Comparison of ENCODE assay signal across 9 mouse cellular contexts in genomic region chr5:103654225-103654624, GRCm38 (mm10). TPM values are rescaled to one million over a fixed set of nuclear protein-coding genes. Genes with fewer than 3 reads are reported as not detected.
DNase-seq lines count a peak whose midpoint lies in the region; ATAC-seq and TF ChIP-seq lines count a peak whose summit lies in the region.
"Had no signal": no experiment of that assay in that cellular context is flagged by ENCODE, and none has a peak within 500 bp of the region (broad histone marks: within the 10 kb centered on the region; RNA-seq: fewer than 3 reads in every experiment).

No protein-coding gene starts in this region.

- H3K9ac ChIP-seq in forebrain, postnatal 0 days: no peak overlapping the region
- no peak overlapping the region for H3K9ac ChIP-seq in forebrain, embryonic 12.5 days
- no peak overlapping the region for H3K9ac ChIP-seq in midbrain, postnatal 0 days (replicated peaks; ENCODE audit: low read length, poor library complexity, severe bottlenecking)
- H3K9ac ChIP-seq in midbrain, embryonic 15.5 days: no peak overlapping the region

- H3K36me3 ChIP-seq in forebrain, postnatal 0 days (ENCODE audit: insufficient read depth): no peaks in the 10 kb centered on the region
- no peaks in the 10 kb centered on the region for H3K36me3 ChIP-seq in forebrain, embryonic 12.5 days (replicated peaks)
- no peaks in the 10 kb centered on the region for H3K36me3 ChIP-seq in midbrain, postnatal 0 days (ENCODE audit: insufficient read depth, low read length)
- H3K36me3 ChIP-seq in midbrain, embryonic 15.5 days (replicated peaks): no peaks in the 10 kb centered on the region

- no peak overlapping the region for H3K27ac ChIP-seq in forebrain, postnatal 0 days (ENCODE audit: low read depth, low read length)
- no peak overlapping the region for H3K27ac ChIP-seq in forebrain, embryonic 12.5 days
- H3K27ac ChIP-seq in midbrain, postnatal 0 days (ENCODE audit: low read depth, low read length): no peak overlapping the region
- H3K27ac ChIP-seq in midbrain, embryonic 15.5 days: no peak overlapping the region
- H3K27ac ChIP-seq in bone marrow, adult 2 months (ENCODE audit: control insufficient read depth, insufficient read depth, low read depth, low read length, poor library complexity): no peak overlapping the region

- H3K9me3 ChIP-seq in forebrain, postnatal 0 days (ENCODE audit: low read length): no peaks in the 10 kb centered on the region
- no peaks in the 10 kb centered on the region for H3K9me3 ChIP-seq in forebrain, embryonic 12.5 days
- H3K9me3 ChIP-seq in midbrain, postnatal 0 days (ENCODE audit: low read length): no peaks in the 10 kb centered on the region
- no peaks in the 10 kb centered on the region for H3K9me3 ChIP-seq in midbrain, embryonic 15.5 days

- no peaks in the 10 kb centered on the region for H3K4me1 ChIP-seq in forebrain, postnatal 0 days (ENCODE audit: insufficient read depth)
- peaks cover 6% of the 10 kb centered on the region; the same call in 1 of the 2 replicates for H3K4me1 ChIP-seq in forebrain, embryonic 12.5 days
- 0 out of 2 replicates have a peak, but pooled peaks cover 2% of the 10 kb centered on the region for H3K4me1 ChIP-seq in midbrain, postnatal 0 days (ENCODE audit: insufficient read depth, low read length)
- peaks cover 11% of the 10 kb centered on the region; the same call in 1 of the 2 replicates for H3K4me1 ChIP-seq in midbrain, embryonic 15.5 days
- H3K4me1 ChIP-seq in bone marrow, adult 2 months (ENCODE audit: control insufficient read depth, insufficient read depth, low read length): no peaks in the 10 kb centered on the region

- H3K4me3 ChIP-seq in forebrain, postnatal 0 days (ENCODE audit: low read depth, low read length): no peak overlapping the region
- H3K4me3 ChIP-seq in forebrain, embryonic 12.5 days (replicated peaks): no peak overlapping the region
- H3K4me3 ChIP-seq in midbrain, postnatal 0 days (ENCODE audit: low read depth, low read length): no peak overlapping the region
- H3K4me3 ChIP-seq in midbrain, embryonic 15.5 days: no peak overlapping the region
- H3K4me3 ChIP-seq in bone marrow, adult 2 months (replicated peaks; ENCODE audit: control insufficient read depth, low read depth, low read length): no peak overlapping the region

- ATAC-seq in forebrain, postnatal 0 days: no peak
- ATAC-seq in forebrain, embryonic 12.5 days (ENCODE audit: low FRiP score): no peak
- ATAC-seq in midbrain, postnatal 0 days (ENCODE audit: low FRiP score): no peak
- ATAC-seq in midbrain, embryonic 15.5 days (replicated peaks): no peak
- no peak for ATAC-seq in erythroid progenitor cell, adult 5-6 weeks (replicated peaks; ENCODE audit: low FRiP score, poor library complexity, severe bottlenecking)

- TF ChIP-seq CTCF in forebrain, postnatal 0 days (IDR thresholded peaks at IDR 0.05; ENCODE audit: low read depth): peak; percentile 84
- peak; percentile 84 for TF ChIP-seq CTCF in midbrain, postnatal 0 days (IDR thresholded peaks at IDR 0.05)
- TF ChIP-seq CTCF in bone marrow, adult 2 months (IDR thresholded peaks at IDR 0.05; ENCODE audit: control insufficient read depth, insufficient read depth, low read length): peak; percentile 53

- no peak overlapping the region for H3K4me2 ChIP-seq in forebrain, postnatal 0 days (ENCODE audit: low read depth)
- no peak overlapping the region for H3K4me2 ChIP-seq in forebrain, embryonic 12.5 days
- H3K4me2 ChIP-seq in midbrain, postnatal 0 days (ENCODE audit: low read depth, low read length, poor library complexity, severe bottlenecking): no peak overlapping the region
- no peak overlapping the region for H3K4me2 ChIP-seq in midbrain, embryonic 15.5 days

- no peaks in the 10 kb centered on the region for H3K27me3 ChIP-seq in forebrain, postnatal 0 days (ENCODE audit: insufficient read depth, low read length)
- peaks cover 10% of the 10 kb centered on the region for H3K27me3 ChIP-seq in forebrain, embryonic 12.5 days
- no peaks in the 10 kb centered on the region for H3K27me3 ChIP-seq in midbrain, postnatal 0 days (ENCODE audit: insufficient read depth, low read length)
- H3K27me3 ChIP-seq in midbrain, embryonic 15.5 days (replicated peaks): 0 out of 2 replicates have a peak, but pooled peaks cover 2% of the 10 kb centered on the region

- DNase-seq in forebrain, postnatal 0 days: peak; percentile 76
- DNase-seq in midbrain, postnatal 0 days (ENCODE audit: low spot score): peak; percentile 72
- peak; percentile 86 for DNase-seq in induced T-regulatory cell, adult 2 months (ENCODE audit: low read depth)
- DNase-seq in right cerebral cortex, postnatal 14 days: peak; percentile 23

- no peak for TF ChIP-seq POLR2A in bone marrow, adult 2 months (IDR thresholded peaks at IDR 0.05; ENCODE audit: borderline replicate concordance, control insufficient read depth, low read depth, low read length)

- 30% methylated on average over 6 of the region's 6 CpGs for WGBS in forebrain, postnatal 0 days
- WGBS in forebrain, embryonic 12.5 days: 26% methylated on average over 6 of the region's 6 CpGs
- 32% methylated on average over 6 of the region's 6 CpGs for WGBS in midbrain, postnatal 0 days
- WGBS in midbrain, embryonic 15.5 days: 26% methylated on average over 6 of the region's 6 CpGs
- 39% methylated on average over 6 of the region's 6 CpGs for WGBS in bone marrow, adult 2 months

RNA-seq across cellular contexts. Expression of gene 1700016H13Rik, which starts 1.6 kb away (rescaled TPM):
- 0.33 and 1.0 TPM in 2 replicates for total RNA-seq in forebrain, postnatal 0 days (2014; rRNA removed)
- polyA plus RNA-seq in forebrain, postnatal 0 days (2015; fragmentation: Nextera tagmentation; extraction: Ambion mirVana): 0.24 and 0.38 TPM in 2 replicates
- polyA plus RNA-seq in forebrain, embryonic 12.5 days (2016; fragmentation: Nextera tagmentation; extraction: Ambion mirVana): not detected in 2 replicates
- total RNA-seq in midbrain, postnatal 0 days (2014; rRNA removed): 0.61 TPM in 1 of 2 replicates, not detected in the other
- polyA plus RNA-seq in midbrain, postnatal 0 days (2015; fragmentation: Nextera tagmentation; extraction: Ambion mirVana): 0.25 and 0.30 TPM in 2 replicates
- polyA plus RNA-seq in midbrain, embryonic 15.5 days (2015; fragmentation: Nextera tagmentation; extraction: Ambion mirVana): 0.17 and 0.93 TPM in 2 replicates
- not detected in 2 replicates for polyA plus RNA-seq in bone marrow, adult 2 months (2011; ENCODE audit: insufficient read depth, insufficient read length, low replicate concordance, missing spikeins)
- total RNA-seq in erythroid progenitor cell, adult 5-6 weeks (2015; ENCODE audit: low replicate concordance): not detected in 2 replicates
- not detected in 2 replicates for total RNA-seq in erythroid progenitor cell, adult 5-6 weeks (2017; ENCODE audit: low replicate concordance)
- total RNA-seq: left cerebral cortex, postnatal 10 days had no signal

RNA-seq across cellular contexts. Expression of gene Slc10a6, which starts 25.0 kb away (rescaled TPM):
- 0.08 and 0.76 TPM in 2 replicates for total RNA-seq in forebrain, postnatal 0 days (2014; rRNA removed)
- 0.07 and 0.09 TPM in 2 replicates for polyA plus RNA-seq in forebrain, postnatal 0 days (2015; fragmentation: Nextera tagmentation; extraction: Ambion mirVana)
- 0.09 TPM in 1 of 2 replicates, not detected in the other for polyA plus RNA-seq in forebrain, embryonic 12.5 days (2016; fragmentation: Nextera tagmentation; extraction: Ambion mirVana)
- total RNA-seq in midbrain, postnatal 0 days (2014; rRNA removed): 1.7 TPM in 1 of 2 replicates, not detected in the other
- polyA plus RNA-seq in midbrain, postnatal 0 days (2015; fragmentation: Nextera tagmentation; extraction: Ambion mirVana): not detected in 2 replicates
- 0.13 TPM in 2 replicates for polyA plus RNA-seq in midbrain, embryonic 15.5 days (2015; fragmentation: Nextera tagmentation; extraction: Ambion mirVana)
- not detected in 2 replicates for polyA plus RNA-seq in bone marrow, adult 2 months (2011; ENCODE audit: insufficient read depth, insufficient read length, low replicate concordance, missing spikeins)
- not detected in 2 replicates for total RNA-seq in erythroid progenitor cell, adult 5-6 weeks (2015; ENCODE audit: low replicate concordance)
- not detected in 2 replicates for total RNA-seq in erythroid progenitor cell, adult 5-6 weeks (2017; ENCODE audit: low replicate concordance)

RNA-seq across cellular contexts. Expression of gene Aff1, which starts 37.9 kb away (rescaled TPM):
- 2.4 and 4.0 TPM in 2 replicates for total RNA-seq in forebrain, postnatal 0 days (2014; rRNA removed)
- polyA plus RNA-seq in forebrain, postnatal 0 days (2015; fragmentation: Nextera tagmentation; extraction: Ambion mirVana): 0.88 and 1.0 TPM in 2 replicates
- 3.7 and 4.3 TPM in 2 replicates for polyA plus RNA-seq in forebrain, embryonic 12.5 days (2016; fragmentation: Nextera tagmentation; extraction: Ambion mirVana)
- total RNA-seq in midbrain, postnatal 0 days (2014; rRNA removed): 5.7 and 6.4 TPM in 2 replicates
- 0.82 and 1.6 TPM in 2 replicates for polyA plus RNA-seq in midbrain, postnatal 0 days (2015; fragmentation: Nextera tagmentation; extraction: Ambion mirVana)
- polyA plus RNA-seq in midbrain, embryonic 15.5 days (2015; fragmentation: Nextera tagmentation; extraction: Ambion mirVana): 2.1 TPM in 2 replicates
- 25.1 and 41.4 TPM in 2 replicates for polyA plus RNA-seq in bone marrow, adult 2 months (2011; ENCODE audit: insufficient read depth, insufficient read length, low replicate concordance, missing spikeins)
- 145 and 147 TPM in 2 replicates for total RNA-seq in erythroid progenitor cell, adult 5-6 weeks (2015; ENCODE audit: low replicate concordance)
- 67.4 and 102 TPM in 2 replicates for total RNA-seq in erythroid progenitor cell, adult 5-6 weeks (2017; ENCODE audit: low replicate concordance)

Comparison
In these comparisons a context has a peak if more than half of its experiments do, and no peak if none do; other contexts are left out.
1. DNase-seq: peak in every context shown above with its lines; median percentile 86 in induced T-regulatory cell, adult 2 months; 76 in forebrain, postnatal 0 days; 72 in midbrain, postnatal 0 days; 23 in right cerebral cortex, postnatal 14 days.